Mouse (Mus musculus): ENCODE results near the gene Ankrd63.

DNA sequence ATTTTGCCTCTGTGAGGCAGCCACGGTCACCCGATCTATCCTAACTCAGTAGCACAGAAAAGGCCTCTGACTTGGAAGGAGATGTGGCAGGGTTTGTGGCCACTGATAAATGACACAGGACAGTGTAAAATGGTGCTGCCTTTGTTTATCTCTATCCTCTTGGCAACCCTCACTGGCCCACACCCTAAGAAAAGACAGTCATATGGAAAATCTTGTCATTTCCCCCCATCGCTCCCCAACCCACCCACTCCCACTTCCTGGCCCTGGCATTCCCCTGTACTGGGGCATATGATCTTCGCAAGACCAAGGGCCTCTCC lies 49.0 kb upstream of the Ankrd63 start:
- TF ChIP-seq HCFC1 (IDR thresholded peaks at IDR 0.05; ENCODE audit: borderline replicate concordance, insufficient read depth, low read length): no peak
- TF ChIP-seq ZNF384 (IDR thresholded peaks at IDR 0.05; ENCODE audit: low read depth, low read length): no peak
- no peak for TF ChIP-seq CHD2 (IDR thresholded peaks at IDR 0.05; ENCODE audit: low read depth, low read length)
